Mouse (Mus musculus): ENCODE data around the gene Zmiz1. TPM values are rescaled to one million over a fixed set of nuclear protein-coding genes. Genes with fewer than 3 reads are reported as not detected.

The Zmiz1 gene
- polyA plus RNA-seq, 1 experiment from 2014 or later: 4.3 TPM

- H3K4me3 ChIP-seq (ENCODE audit: low read depth, low read length): no peak overlapping the region
- peak; percentile 20; the same call in 1 of the 2 replicates for TF ChIP-seq CTCF (IDR thresholded peaks at IDR 0.05; ENCODE audit: low read depth)
- peak; percentile 69 for TF ChIP-seq EP300 (IDR thresholded peaks at IDR 0.05; ENCODE audit: low read depth)
- WGBS (ENCODE audit: insufficient replicate concordance): 28% methylated on average over 4 of the region's 4 CpGs
- H3K36me3 ChIP-seq (replicated peaks; ENCODE audit: insufficient read depth, low read length): no peaks in the 10 kb centered on the region
- H3K9ac ChIP-seq (replicated peaks): no peak overlapping the region
- no peaks in the 10 kb centered on the region for H3K9me3 ChIP-seq (ENCODE audit: low read length)
- H3K4me1 ChIP-seq (ENCODE audit: insufficient read depth): peaks cover 97% of the 10 kb centered on the region
- H3K4me2 ChIP-seq (ENCODE audit: low read depth, low read length): no peak overlapping the region
- no peaks in the 10 kb centered on the region for H3K27me3 ChIP-seq (ENCODE audit: insufficient read depth, low read length)
- H3K27ac ChIP-seq (ENCODE audit: low read depth): peak overlapping the region; percentile 92
- ATAC-seq (peak; percentile 75), DNase-seq (peak; percentile 55)
These were observed 63.4 kb downstream of the Zmiz1 start for GRCm38 (mm10) chr14:25522415-25522814.

- Histone ChIP-seq H3K4me1 (ENCODE audit: insufficient read depth) (peaks cover 97% of the 10 kb centered on the region), H3K4me2 (ENCODE audit: low read depth, low read length) (no peak overlapping the region), H3K27me3 (ENCODE audit: insufficient read depth, low read length) (no peaks in the 10 kb centered on the region), H3K36me3 (replicated peaks; ENCODE audit: insufficient read depth, low read length) (no peaks in the 10 kb centered on the region), H3K4me3 (ENCODE audit: low read depth, low read length) (no peak overlapping the region), H3K27ac (ENCODE audit: low read depth) (peak overlapping the region; percentile 92), H3K9ac (replicated peaks) (peak overlapping the region; percentile 50), H3K9me3 (ENCODE audit: low read length) (no peaks in the 10 kb centered on the region)
- TF ChIP-seq EP300 (IDR thresholded peaks at IDR 0.05; ENCODE audit: low read depth) (no peak), CTCF (IDR thresholded peaks at IDR 0.05; ENCODE audit: low read depth) (0 out of 2 replicates have a peak, but pooled peaks have one; percentile 7)
- WGBS (ENCODE audit: insufficient replicate concordance): 24% methylated on average over 11 of the region's 11 CpGs
- DNase-seq: no peak
- no peak for ATAC-seq
These were observed 64.5 kb downstream of the Zmiz1 start for GRCm38 (mm10) chr14:25523230-25524110.

- Histone ChIP-seq H3K9ac (replicated peaks) (peak overlapping the region; percentile 50), H3K27ac (ENCODE audit: low read depth) (peak overlapping the region; percentile 92), H3K4me1 (ENCODE audit: insufficient read depth) (peaks cover 98% of the 10 kb centered on the region), H3K4me3 (ENCODE audit: low read depth, low read length) (no peak overlapping the region), H3K27me3 (ENCODE audit: insufficient read depth, low read length) (no peaks in the 10 kb centered on the region), H3K9me3 (ENCODE audit: low read length) (no peaks in the 10 kb centered on the region), H3K4me2 (ENCODE audit: low read depth, low read length) (no peak overlapping the region), H3K36me3 (replicated peaks; ENCODE audit: insufficient read depth, low read length) (no peaks in the 10 kb centered on the region)
- DNase-seq (no peak), ATAC-seq (no peak)
- no peak for TF ChIP-seq CTCF (IDR thresholded peaks at IDR 0.05; ENCODE audit: low read depth)
- no peak for TF ChIP-seq EP300 (IDR thresholded peaks at IDR 0.05; ENCODE audit: low read depth)
- WGBS (ENCODE audit: insufficient replicate concordance): 44% methylated on average over 9 of the region's 9 CpGs
These were observed 65.1 kb downstream of the Zmiz1 start for GRCm38 (mm10) chr14:25524111-25524495.

- Histone ChIP-seq H3K4me3 (ENCODE audit: low read depth, low read length) (no peak overlapping the region), H3K4me2 (ENCODE audit: low read depth, low read length) (peak overlapping the region; percentile 33; the same call in 1 of the 2 replicates), H3K27ac (ENCODE audit: low read depth) (peak overlapping the region; percentile 92), H3K27me3 (ENCODE audit: insufficient read depth, low read length) (no peaks in the 10 kb centered on the region), H3K9me3 (ENCODE audit: low read length) (no peaks in the 10 kb centered on the region), H3K4me1 (ENCODE audit: insufficient read depth) (peaks cover 91% of the 10 kb centered on the region), H3K36me3 (replicated peaks; ENCODE audit: insufficient read depth, low read length) (no peaks in the 10 kb centered on the region), H3K9ac (replicated peaks) (no peak overlapping the region)
- WGBS (ENCODE audit: insufficient replicate concordance): 53% methylated on average over 4 of the region's 4 CpGs
- DNase-seq: peak; percentile 57
- ATAC-seq: peak; percentile 12
- TF ChIP-seq CTCF (IDR thresholded peaks at IDR 0.05; ENCODE audit: low read depth) (no peak), EP300 (IDR thresholded peaks at IDR 0.05; ENCODE audit: low read depth) (peak; percentile 86)
These were observed 65.9 kb downstream of the Zmiz1 start for GRCm38 (mm10) chr14:25524884-25525283.

- Histone ChIP-seq H3K9ac (replicated peaks) (no peak overlapping the region; the same call in 1 of the 2 replicates), H3K4me2 (ENCODE audit: low read depth, low read length) (no peak overlapping the region), H3K27me3 (ENCODE audit: insufficient read depth, low read length) (no peaks in the 10 kb centered on the region), H3K36me3 (replicated peaks; ENCODE audit: insufficient read depth, low read length) (no peaks in the 10 kb centered on the region), H3K4me1 (ENCODE audit: insufficient read depth) (peaks cover 87% of the 10 kb centered on the region), H3K27ac (ENCODE audit: low read depth) (peak overlapping the region; percentile 92), H3K9me3 (ENCODE audit: low read length) (no peaks in the 10 kb centered on the region), H3K4me3 (ENCODE audit: low read depth, low read length) (no peak overlapping the region)
- TF ChIP-seq EP300 (IDR thresholded peaks at IDR 0.05; ENCODE audit: low read depth) (no peak), CTCF (IDR thresholded peaks at IDR 0.05; ENCODE audit: low read depth) (no peak)
- no peak for DNase-seq
- 69% methylated on average over 8 of the region's 8 CpGs for WGBS (ENCODE audit: insufficient replicate concordance)
- no peak for ATAC-seq
These were observed 66.7 kb downstream of the Zmiz1 start for GRCm38 (mm10) chr14:25525729-25526128.

GRCm38 (mm10) chr14:25526872-25527271 is 67.9 kb downstream of the Zmiz1 start:
- peaks cover 78% of the 10 kb centered on the region for H3K4me1 ChIP-seq (ENCODE audit: insufficient read depth)
- no peak overlapping the region for H3K4me2 ChIP-seq (ENCODE audit: low read depth, low read length)
- ATAC-seq (no peak), DNase-seq (no peak)
- WGBS (ENCODE audit: insufficient replicate concordance): 81% methylated on average over 8 of the region's 8 CpGs
- H3K27ac ChIP-seq (ENCODE audit: low read depth): peak overlapping the region; percentile 92
- H3K36me3 ChIP-seq (replicated peaks; ENCODE audit: insufficient read depth, low read length): no peaks in the 10 kb centered on the region
- H3K9me3 ChIP-seq (ENCODE audit: low read length): no peaks in the 10 kb centered on the region
- no peaks in the 10 kb centered on the region for H3K27me3 ChIP-seq (ENCODE audit: insufficient read depth, low read length)
- H3K4me3 ChIP-seq (ENCODE audit: low read depth, low read length): no peak overlapping the region
- H3K9ac ChIP-seq (replicated peaks): no peak overlapping the region
- TF ChIP-seq CTCF (IDR thresholded peaks at IDR 0.05; ENCODE audit: low read depth): no peak
- TF ChIP-seq EP300 (IDR thresholded peaks at IDR 0.05; ENCODE audit: low read depth): no peak
